Mouse (Mus musculus): Measurements from ENCODE around the gene Asic4. TPM values are rescaled to one million over a fixed set of nuclear protein-coding genes. Genes with fewer than 3 reads are reported as not detected.
A peak's percentile ranks its signal among the peaks of the same experiment; 100 is the strongest.

Asic4 gene
- 0.61 TPM in 2 replicates for polyA plus RNA-seq (2014; fragmentation: Nextera tagmentation; extraction: Ambion mirVana)

- Histone ChIP-seq H3K27ac (ENCODE audit: low read depth, low read length) (no peak within 1 kb of the TSS), H3K4me3 (ENCODE audit: low read depth, low read length) (peak within 1 kb of the TSS; percentile 21), H3K36me3 (ENCODE audit: control insufficient read depth, insufficient read depth, low read length) (no peaks in the 10 kb centered on the region), H3K9ac (ENCODE audit: low read length) (peak within 1 kb of the TSS; percentile 23), H3K27me3 (ENCODE audit: control insufficient read depth, insufficient read depth, low read length) (peaks cover 50% of the 10 kb centered on the region), H3K4me2 (ENCODE audit: low read depth, low read length, severe bottlenecking) (peak within 1 kb of the TSS; percentile 48), H3K9me3 (ENCODE audit: control insufficient read depth, low read length) (no peaks in the 10 kb centered on the region), H3K4me1 (replicated peaks; ENCODE audit: control insufficient read depth, insufficient read depth, low read length) (peaks cover 41% of the 10 kb centered on the region)
- DNase-seq (ENCODE audit: low spot score) (no peak), ATAC-seq (replicated peaks; ENCODE audit: low FRiP score) (no peak)
- WGBS: 1% methylated on average over 35 of the region's 35 CpGs
These were observed at the start of gene Asic4 for GRCm38 (mm10) chr1:75450314-75451005. TSS of gene Asic4 (plus strand) at chr1:75450436.

- ATAC-seq (replicated peaks; ENCODE audit: low FRiP score) (peak; percentile 34; the same call in 1 of the 2 replicates), DNase-seq (ENCODE audit: low spot score) (no peak)
- H3K4me1 ChIP-seq (replicated peaks; ENCODE audit: control insufficient read depth, insufficient read depth, low read length): peaks cover 16% of the 10 kb centered on the region
- H3K27ac ChIP-seq (ENCODE audit: low read depth, low read length): no peak overlapping the region
- H3K36me3 ChIP-seq (ENCODE audit: control insufficient read depth, insufficient read depth, low read length): no peaks in the 10 kb centered on the region
- H3K9ac ChIP-seq (ENCODE audit: low read length): peak overlapping the region; percentile 55
- WGBS: 37% methylated on average over 6 of the region's 6 CpGs
- no peaks in the 10 kb centered on the region for H3K27me3 ChIP-seq (ENCODE audit: control insufficient read depth, insufficient read depth, low read length)
- H3K4me2 ChIP-seq (ENCODE audit: low read depth, low read length, severe bottlenecking): peak overlapping the region; percentile 42
- peak overlapping the region; percentile 17; the same call in 1 of the 2 replicates for H3K4me3 ChIP-seq (ENCODE audit: low read depth, low read length)
- H3K9me3 ChIP-seq (ENCODE audit: control insufficient read depth, low read length): no peaks in the 10 kb centered on the region
These were observed 49.6 kb upstream of the Asic4 start for GRCm38 (mm10) chr1:75400493-75401115.

- 50% methylated on average over 3 of the region's 3 CpGs for WGBS
- H3K27ac ChIP-seq (ENCODE audit: low read depth, low read length): no peak overlapping the region
- no peaks in the 10 kb centered on the region for H3K9me3 ChIP-seq (ENCODE audit: control insufficient read depth, low read length)
- ATAC-seq (replicated peaks; ENCODE audit: low FRiP score): no peak
- H3K4me1 ChIP-seq (replicated peaks; ENCODE audit: control insufficient read depth, insufficient read depth, low read length): no peaks in the 10 kb centered on the region
- no peaks in the 10 kb centered on the region for H3K27me3 ChIP-seq (ENCODE audit: control insufficient read depth, insufficient read depth, low read length)
- DNase-seq (ENCODE audit: low spot score): no peak
- no peaks in the 10 kb centered on the region for H3K36me3 ChIP-seq (ENCODE audit: control insufficient read depth, insufficient read depth, low read length)
- no peak overlapping the region for H3K4me2 ChIP-seq (ENCODE audit: low read depth, low read length, severe bottlenecking)
- no peak overlapping the region for H3K9ac ChIP-seq (ENCODE audit: low read length)
- H3K4me3 ChIP-seq (ENCODE audit: low read depth, low read length): no peak overlapping the region
These were observed 44.7 kb upstream of the Asic4 start for GRCm38 (mm10) chr1:75405547-75405946.

GRCm38 (mm10) chr1:75406173-75406572 lies 44.1 kb upstream of the Asic4 start:
- ATAC-seq (replicated peaks; ENCODE audit: low FRiP score) (no peak), DNase-seq (ENCODE audit: low spot score) (no peak)
- Histone ChIP-seq H3K4me1 (replicated peaks; ENCODE audit: control insufficient read depth, insufficient read depth, low read length) (0 out of 2 replicates have a peak, but pooled peaks cover 1% of the 10 kb centered on the region), H3K27me3 (ENCODE audit: control insufficient read depth, insufficient read depth, low read length) (no peaks in the 10 kb centered on the region), H3K4me3 (ENCODE audit: low read depth, low read length) (no peak overlapping the region), H3K36me3 (ENCODE audit: control insufficient read depth, insufficient read depth, low read length) (no peaks in the 10 kb centered on the region), H3K27ac (ENCODE audit: low read depth, low read length) (no peak overlapping the region), H3K9ac (ENCODE audit: low read length) (no peak overlapping the region), H3K4me2 (ENCODE audit: low read depth, low read length, severe bottlenecking) (no peak overlapping the region), H3K9me3 (ENCODE audit: control insufficient read depth, low read length) (no peaks in the 10 kb centered on the region)
- 93% methylated on average over 15 of the region's 15 CpGs for WGBS

- H3K9me3 ChIP-seq (ENCODE audit: control insufficient read depth, low read length): no peaks in the 10 kb centered on the region
- no peak overlapping the region for H3K9ac ChIP-seq (ENCODE audit: low read length)
- 92% methylated on average over 9 of the region's 9 CpGs for WGBS
- no peak overlapping the region for H3K4me3 ChIP-seq (ENCODE audit: low read depth, low read length)
- no peaks in the 10 kb centered on the region for H3K36me3 ChIP-seq (ENCODE audit: control insufficient read depth, insufficient read depth, low read length)
- H3K4me1 ChIP-seq (replicated peaks; ENCODE audit: control insufficient read depth, insufficient read depth, low read length): 0 out of 2 replicates have a peak, but pooled peaks cover 1% of the 10 kb centered on the region
- DNase-seq (ENCODE audit: low spot score) (no peak), ATAC-seq (replicated peaks; ENCODE audit: low FRiP score) (no peak)
- H3K4me2 ChIP-seq (ENCODE audit: low read depth, low read length, severe bottlenecking): no peak overlapping the region
- no peaks in the 10 kb centered on the region for H3K27me3 ChIP-seq (ENCODE audit: control insufficient read depth, insufficient read depth, low read length)
- H3K27ac ChIP-seq (ENCODE audit: low read depth, low read length): no peak overlapping the region
These were observed 43.2 kb upstream of the Asic4 start for GRCm38 (mm10) chr1:75407056-75407455.

GRCm38 (mm10) chr1:75408210-75408609 lies 42.0 kb upstream of the Asic4 start:
- Histone ChIP-seq H3K4me3 (ENCODE audit: low read depth, low read length) (no peak overlapping the region), H3K27ac (ENCODE audit: low read depth, low read length) (no peak overlapping the region), H3K4me1 (replicated peaks; ENCODE audit: control insufficient read depth, insufficient read depth, low read length) (0 out of 2 replicates have a peak, but pooled peaks cover 1% of the 10 kb centered on the region), H3K27me3 (ENCODE audit: control insufficient read depth, insufficient read depth, low read length) (no peaks in the 10 kb centered on the region), H3K9ac (ENCODE audit: low read length) (no peak overlapping the region), H3K36me3 (ENCODE audit: control insufficient read depth, insufficient read depth, low read length) (no peaks in the 10 kb centered on the region), H3K9me3 (ENCODE audit: control insufficient read depth, low read length) (no peaks in the 10 kb centered on the region), H3K4me2 (ENCODE audit: low read depth, low read length, severe bottlenecking) (no peak overlapping the region)
- ATAC-seq (replicated peaks; ENCODE audit: low FRiP score): no peak
- WGBS: 86% methylated on average over 4 of the region's 4 CpGs
- no peak for DNase-seq (ENCODE audit: low spot score)

GRCm38 (mm10) chr1:75409950-75410349 lies 40.3 kb upstream of the Asic4 start:
- no peak overlapping the region for H3K4me2 ChIP-seq (ENCODE audit: low read depth, low read length, severe bottlenecking)
- no peaks in the 10 kb centered on the region for H3K27me3 ChIP-seq (ENCODE audit: control insufficient read depth, insufficient read depth, low read length)
- no peak overlapping the region for H3K27ac ChIP-seq (ENCODE audit: low read depth, low read length)
- no peak for ATAC-seq (replicated peaks; ENCODE audit: low FRiP score)
- H3K36me3 ChIP-seq (ENCODE audit: control insufficient read depth, insufficient read depth, low read length): no peaks in the 10 kb centered on the region
- no peak overlapping the region for H3K9ac ChIP-seq (ENCODE audit: low read length)
- no peaks in the 10 kb centered on the region for H3K9me3 ChIP-seq (ENCODE audit: control insufficient read depth, low read length)
- WGBS: 87% methylated on average over 7 of the region's 7 CpGs
- no peak overlapping the region for H3K4me3 ChIP-seq (ENCODE audit: low read depth, low read length)
- H3K4me1 ChIP-seq (replicated peaks; ENCODE audit: control insufficient read depth, insufficient read depth, low read length): 0 out of 2 replicates have a peak, but pooled peaks cover 1% of the 10 kb centered on the region
- DNase-seq (ENCODE audit: low spot score): no peak

GRCm38 (mm10) chr1:75412196-75412595 lies 38.0 kb upstream of the Asic4 start:
- Histone ChIP-seq H3K27me3 (ENCODE audit: control insufficient read depth, insufficient read depth, low read length) (no peaks in the 10 kb centered on the region), H3K4me2 (ENCODE audit: low read depth, low read length, severe bottlenecking) (no peak overlapping the region), H3K4me1 (replicated peaks; ENCODE audit: control insufficient read depth, insufficient read depth, low read length) (0 out of 2 replicates have a peak, but pooled peaks cover 1% of the 10 kb centered on the region), H3K36me3 (ENCODE audit: control insufficient read depth, insufficient read depth, low read length) (no peaks in the 10 kb centered on the region), H3K9me3 (ENCODE audit: control insufficient read depth, low read length) (no peaks in the 10 kb centered on the region), H3K4me3 (ENCODE audit: low read depth, low read length) (no peak overlapping the region), H3K9ac (ENCODE audit: low read length) (no peak overlapping the region), H3K27ac (ENCODE audit: low read depth, low read length) (no peak overlapping the region)
- 90% methylated on average over 3 of the region's 3 CpGs for WGBS
- ATAC-seq (replicated peaks; ENCODE audit: low FRiP score): no peak
- DNase-seq (ENCODE audit: low spot score): no peak
